Mouse (Mus musculus): Measurements from ENCODE around the gene Ms4a2. TPM values are rescaled to one million over a fixed set of nuclear protein-coding genes. Genes with fewer than 3 reads are reported as not detected.

Ms4a2 gene
- total RNA-seq, 1 experiment from 2014 or later: not detected

- no peak for DNase-seq
These were observed 34.3 kb downstream of the Ms4a2 start for GRCm38 (mm10) chr19:11589205-11589604.

- DNase-seq: no peak
These were observed 48.6 kb downstream of the Ms4a2 start for GRCm38 (mm10) chr19:11574965-11575364.

Other genes with a start within 250 kb of the Ms4a2 start
- gene Ms4a4a, start 248.2 kb downstream of the Ms4a2 start, total RNA-seq (2021): 5.1 and 8.4 TPM in 2 replicates
- 0.44 and 8.7 TPM in 2 replicates for gene Ms4a4c, start 218.9 kb downstream of the Ms4a2 start, total RNA-seq (2021)
- gene Ms4a4b, start 180.2 kb downstream of the Ms4a2 start, total RNA-seq (2021): 1.9 and 26.8 TPM in 2 replicates
- 6.7 and 12.3 TPM in 2 replicates for gene Ms4a6c, start 154.4 kb downstream of the Ms4a2 start, total RNA-seq (2021)
- 0.44 and 7.2 TPM in 2 replicates for gene Gm8369, start 137.8 kb downstream of the Ms4a2 start, total RNA-seq (2021)
- 3.1 and 22.4 TPM in 2 replicates for gene Ms4a6b, start 107.2 kb downstream of the Ms4a2 start, total RNA-seq (2021)
- 2.0 and 3.9 TPM in 2 replicates for gene Ms4a4d, start 86.9 kb downstream of the Ms4a2 start, total RNA-seq (2021)
- gene Ms4a6d, start 18.9 kb downstream of the Ms4a2 start, total RNA-seq (2021): 2.1 and 2.7 TPM in 2 replicates
- gene Ms4a3, start 17.1 kb upstream of the Ms4a2 start, total RNA-seq (2021): not detected in 2 replicates
- not detected in 2 replicates for gene Oosp2, start 36.8 kb upstream of the Ms4a2 start, total RNA-seq (2021)
- gene Oosp1, start 67.4 kb upstream of the Ms4a2 start, total RNA-seq (2021): 1.7 and 1.9 TPM in 2 replicates
- not detected in 2 replicates for gene Oosp3, start 73.3 kb upstream of the Ms4a2 start, total RNA-seq (2021)
- gene Gif, start 123.8 kb upstream of the Ms4a2 start, total RNA-seq (2021): not detected in 2 replicates
- gene Mrpl16, start 146.7 kb upstream of the Ms4a2 start, total RNA-seq (2021): 76.5 and 79.8 TPM in 2 replicates
- gene Stx3, start 195.7 kb upstream of the Ms4a2 start, total RNA-seq (2021): 8.0 and 10.1 TPM in 2 replicates
- gene Olfr1417, start 215.5 kb upstream of the Ms4a2 start, total RNA-seq (2021): not detected in 2 replicates
- gene Olfr1418, start 237.3 kb upstream of the Ms4a2 start, total RNA-seq (2021): not detected in 2 replicates